Mouse (Mus musculus): Measurements from ENCODE around the gene Fam207a. TPM values are rescaled to one million over a fixed set of nuclear protein-coding genes. Genes with fewer than 3 reads are reported as not detected.
A peak's percentile ranks its signal among the peaks of the same experiment; 100 is the strongest.

Gene Fam207a
- total and polyA plus RNA-seq, 3 experiments: 70.6 to 74.0 TPM; not detected in 1

GRCm38 (mm10) chr10:77526488-77526887 lies 10.9 kb upstream of the Fam207a start:
- peaks cover 0 to 26% of the 10 kb centered on the region in 2 experiments; a peak in 3 of 4 replicates for H3K4me1 ChIP-seq (ENCODE audit: control insufficient read depth in 1 of 2, insufficient read depth in 2 of 2, low read length in 2 of 2)
- no peak overlapping the region for H3K4me3 ChIP-seq (ENCODE audit: control insufficient read depth in 1 of 2, insufficient read depth in 1 of 2, low read depth in 2 of 2, low read length in 2 of 2)

DNA sequence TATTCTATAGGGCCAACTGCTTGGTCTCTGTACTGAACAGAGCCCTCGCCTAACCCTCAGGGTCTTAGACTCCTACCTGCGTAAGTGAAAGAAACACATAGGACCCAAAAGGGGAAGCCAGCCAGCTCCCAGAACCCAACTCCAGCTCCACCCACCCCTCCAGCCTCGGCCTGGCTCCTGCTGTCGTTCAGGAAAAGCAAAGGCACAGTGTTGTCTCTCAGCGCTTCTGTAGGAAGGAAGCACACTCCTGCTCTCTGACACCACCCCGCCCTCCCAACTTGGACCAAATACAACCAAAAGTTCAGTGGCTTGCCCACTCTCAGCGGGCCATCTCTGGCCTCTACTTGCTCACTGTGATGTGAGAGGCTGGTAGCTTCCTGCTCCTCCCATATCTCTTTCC lies 7.7 kb upstream of the Fam207a start:
- TF ChIP-seq ZMIZ1 (IDR thresholded peaks at IDR 0.05; ENCODE audit: low read depth, low read length) (no peak), RCOR1 (IDR thresholded peaks at IDR 0.05; ENCODE audit: low read depth, low read length) (no peak), MEF2A (IDR thresholded peaks at IDR 0.05; ENCODE audit: extremely low read depth, insufficient replicate concordance, low read depth, low read length, poor library complexity, severe bottlenecking) (no peak), SMC3 (IDR thresholded peaks at IDR 0.05; ENCODE audit: low read depth, low read length) (no peak), CTCF (IDR thresholded peaks at IDR 0.05 in 2 of 3, conservative IDR thresholded peaks at IDR 0.05 in 1 of 3; ENCODE audit: control insufficient read depth in 1 of 3, insufficient read depth in 1 of 3, low read depth in 2 of 3, low read length in 3 of 3, poor library complexity in 1 of 3, severe bottlenecking in 1 of 3) (no peak), EP300 (IDR thresholded peaks at IDR 0.05; ENCODE audit: low read depth in 1 of 2, low read length in 2 of 2) (no peak), USF1 (IDR thresholded peaks at IDR 0.05; ENCODE audit: low read depth, low read length) (no peak), ZKSCAN1 (IDR thresholded peaks at IDR 0.05; ENCODE audit: low read depth, low read length) (no peak), MAFK (IDR thresholded peaks at IDR 0.05; ENCODE audit: borderline replicate concordance, low read depth, low read length) (no peak), MYC (IDR thresholded peaks at IDR 0.05; ENCODE audit: low read depth, low read length) (no peak), MXI1 (IDR thresholded peaks at IDR 0.05; ENCODE audit: low read depth, low read length) (no peak), RAD21 (IDR thresholded peaks at IDR 0.05; ENCODE audit: low read depth, low read length) (no peak), NELFE (IDR thresholded peaks at IDR 0.05; ENCODE audit: low read depth, low read length) (no peak), NRF1 (IDR thresholded peaks at IDR 0.05; ENCODE audit: insufficient read depth, low read depth, low read length, poor library complexity, severe bottlenecking) (no peak)
- peaks cover 0 to 6% of the 10 kb centered on the region in 2 experiments; a peak in 2 of 4 replicates for H3K36me3 ChIP-seq (ENCODE audit: control insufficient read depth in 1 of 2, insufficient read depth in 2 of 2, low read length in 2 of 2)
- H3K27me3 ChIP-seq (ENCODE audit: control insufficient read depth in 1 of 2, insufficient read depth in 2 of 2, low read length in 2 of 2): no peaks in the 10 kb centered on the region
- peak overlapping the region; percentile 46 for H3K9ac ChIP-seq (ENCODE audit: control insufficient read depth, low read depth, low read length, poor library complexity, severe bottlenecking)
- H3K4me1 ChIP-seq (ENCODE audit: control insufficient read depth in 1 of 2, insufficient read depth in 2 of 2, low read length in 2 of 2): peaks cover 0 to 11% of the 10 kb centered on the region in 2 experiments; a peak in 2 of 4 replicates
- H3K27ac ChIP-seq (ENCODE audit: control insufficient read depth, low read depth, low read length): no peak overlapping the region
- H3K4me3 ChIP-seq (ENCODE audit: control insufficient read depth in 1 of 2, insufficient read depth in 1 of 2, low read depth in 2 of 2, low read length in 2 of 2): peak overlapping the region; percentile 17 to 26; a peak in 3 of 4 replicates
- peak; percentile 65 for DNase-seq (ENCODE audit: low read depth, low spot score)
- no peaks in the 10 kb centered on the region for H3K79me2 ChIP-seq (ENCODE audit: control insufficient read depth, insufficient read depth, low read length, poor library complexity)
- no peaks in the 10 kb centered on the region for H3K9me3 ChIP-seq (replicated peaks; ENCODE audit: insufficient read depth, low read length)

More at GRCm38 (mm10) chr10:77526488-77526887, 10.9 kb upstream of the Fam207a start:
- TF ChIP-seq ZNF384 (IDR thresholded peaks at IDR 0.05; ENCODE audit: low read depth, low read length) (peak; percentile 81), MAFK (IDR thresholded peaks at IDR 0.05; ENCODE audit: borderline replicate concordance, low read depth, low read length) (no peak), ZMIZ1 (IDR thresholded peaks at IDR 0.05; ENCODE audit: low read depth, low read length) (no peak)
- Histone ChIP-seq H3K79me2 (ENCODE audit: control insufficient read depth, insufficient read depth, low read length, poor library complexity) (peaks cover 4% of the 10 kb centered on the region), H3K9ac (ENCODE audit: control insufficient read depth, low read depth, low read length, poor library complexity, severe bottlenecking) (no peak overlapping the region), H3K36me3 (ENCODE audit: control insufficient read depth in 1 of 2, insufficient read depth in 2 of 2, low read length in 2 of 2) (peaks cover 0 to 15% of the 10 kb centered on the region in 2 experiments; a peak in 2 of 4 replicates), H3K9me3 (replicated peaks; ENCODE audit: insufficient read depth, low read length) (no peaks in the 10 kb centered on the region), H3K27me3 (ENCODE audit: control insufficient read depth in 1 of 2, insufficient read depth in 2 of 2, low read length in 2 of 2) (no peaks in the 10 kb centered on the region), H3K27ac (ENCODE audit: control insufficient read depth, low read depth, low read length) (no peak overlapping the region)
- no peak for DNase-seq (ENCODE audit: low read depth, low spot score)

All from MEL (cell line).